Mouse (Mus musculus) cerebellum, postnatal 36 days (tissue): ENCODE measurements around the gene Elp5.
A peak's percentile ranks its signal among the peaks of the same experiment; 100 is the strongest.
"Not testable (repeated sequence)": the region's sequence is repeated elsewhere in the genome, so short reads cannot be mapped to it uniquely, and the experiment has no call there.

Experiments used
- DNase-seq, 2 experiments: peaks; one replicate each; pipeline ENCODE4 v3.0.0; 2021 to 2022; ENCODE audit warnings: mixed read lengths in 2 of 2

Elp5 gene

DNA sequence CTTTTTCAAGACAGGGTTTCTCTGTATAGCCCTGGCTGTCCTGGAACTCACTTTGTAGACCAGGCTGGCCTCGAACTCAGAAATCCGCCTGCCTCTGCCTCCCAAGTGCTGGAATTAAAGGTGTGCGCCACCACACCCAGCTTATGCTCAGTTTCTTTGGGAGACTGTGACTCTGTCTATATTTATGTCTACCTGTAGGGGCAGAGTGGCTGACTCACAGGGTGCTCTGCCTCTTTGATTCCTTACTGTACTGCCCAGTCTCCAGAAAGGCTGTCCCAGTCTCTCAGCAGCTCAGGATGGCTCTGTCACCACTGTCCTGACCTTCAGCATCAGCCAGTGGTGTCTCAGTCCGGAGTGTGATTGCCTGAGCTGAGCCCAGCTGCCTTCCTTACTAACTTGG is 26.7 kb downstream of the Elp5 start:
- not testable (repeated sequence) for DNase-seq

DNA sequence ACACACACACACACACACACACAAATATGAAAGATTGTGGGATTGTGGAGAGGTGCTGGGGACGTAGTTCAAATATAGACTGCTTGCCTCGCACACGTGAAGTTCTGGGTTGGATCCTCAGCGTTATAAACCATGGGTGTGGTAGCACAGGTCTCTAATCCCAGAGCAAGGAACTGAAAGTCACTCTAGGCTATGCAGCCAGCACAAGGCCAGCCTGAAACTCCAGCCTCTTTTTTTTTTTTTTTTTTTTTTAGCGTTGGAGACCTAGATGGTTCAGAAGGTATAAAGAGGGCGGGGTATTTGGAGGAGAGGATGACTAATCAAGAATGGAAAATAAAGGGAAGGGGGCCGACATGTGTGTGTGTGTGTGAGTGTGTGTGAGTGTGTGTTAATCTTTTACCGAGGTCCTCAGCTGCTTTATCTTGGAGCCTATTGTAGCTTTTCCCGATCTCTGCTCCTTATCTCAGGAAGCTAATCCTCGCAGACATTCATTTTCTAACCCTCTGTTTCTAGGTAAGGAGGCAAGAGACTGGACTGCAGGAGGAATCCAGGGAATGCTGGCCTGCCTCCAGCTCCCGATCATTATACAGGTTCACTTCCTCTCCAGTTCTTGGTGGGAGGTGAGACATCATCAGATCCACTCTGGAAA is 28.9 kb downstream of the Elp5 start:
- no peak for DNase-seq

DNA sequence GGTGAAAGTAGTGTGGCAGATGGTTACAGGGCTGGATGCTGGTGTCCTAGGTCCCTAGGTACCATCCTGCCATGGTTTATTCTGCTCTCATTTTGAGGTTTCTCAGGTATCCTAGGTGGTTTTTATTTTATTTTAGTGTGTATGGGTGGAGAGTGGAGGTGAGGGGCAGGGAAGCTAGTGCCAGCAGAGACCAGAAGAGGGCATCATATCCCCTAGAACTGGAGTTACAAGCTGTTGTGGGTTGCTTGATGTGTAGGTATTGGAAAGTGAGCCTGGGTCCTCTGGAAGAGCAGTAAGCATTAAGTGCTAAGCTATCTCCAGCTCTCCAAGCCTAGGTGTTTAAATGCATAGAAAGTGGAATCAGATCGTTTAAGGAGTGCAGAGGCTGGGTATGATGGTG is 30.0 kb downstream of the Elp5 start:
- no peak for DNase-seq

DNA sequence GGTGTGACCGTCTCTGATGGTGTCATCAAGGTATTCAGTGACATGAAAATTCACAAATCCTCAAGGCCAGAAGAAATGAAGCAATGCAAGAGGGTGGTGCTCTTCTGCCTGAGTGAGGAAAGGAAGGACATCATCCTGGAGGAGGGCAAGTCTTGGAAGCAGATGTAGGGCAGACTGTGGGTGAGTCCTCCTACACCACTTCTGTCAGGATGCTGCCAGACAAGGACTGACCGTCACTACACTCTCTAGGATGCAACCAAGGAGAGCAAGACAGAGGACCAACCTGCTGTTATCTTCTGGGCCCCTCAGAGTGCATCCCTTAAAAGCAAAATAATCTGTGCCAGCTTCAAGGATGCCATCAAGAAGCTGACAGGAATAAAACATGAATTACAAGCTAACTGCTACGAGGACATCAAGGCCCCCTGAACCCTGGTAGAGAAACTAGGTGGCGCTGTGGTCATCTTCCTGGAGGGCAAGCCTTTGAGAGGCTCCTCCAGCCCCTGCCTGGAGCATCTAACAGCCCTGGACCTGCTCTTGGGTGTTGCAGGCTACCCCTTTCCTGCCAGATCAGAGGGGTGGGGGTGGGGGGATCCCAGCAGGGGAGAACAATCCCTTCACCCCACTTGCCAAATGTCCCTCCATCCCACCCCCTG is 31.4 kb downstream of the Elp5 start:
- no peak for DNase-seq

DNA sequence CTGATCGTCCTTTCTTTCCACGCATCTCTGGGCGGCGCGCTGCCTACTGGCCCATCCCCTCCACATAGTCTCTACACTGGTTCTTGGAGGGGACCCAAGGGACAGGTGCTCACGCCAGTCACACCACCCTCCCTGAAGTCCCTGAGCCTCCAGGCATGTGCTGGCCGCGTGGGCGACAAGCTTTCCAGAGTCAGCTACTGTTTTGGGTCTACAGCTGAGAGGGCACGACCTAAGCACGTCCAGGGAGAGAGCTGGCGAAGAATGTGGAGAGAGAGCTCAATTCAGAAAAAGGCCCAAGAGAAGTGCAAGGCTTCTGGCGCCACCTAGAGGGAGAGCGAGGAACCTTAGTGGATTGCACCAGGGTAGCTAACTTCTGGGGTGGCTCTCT is 33.6 kb downstream of the Elp5 start:
- peak; percentile 79 to 84 for DNase-seq

DNA sequence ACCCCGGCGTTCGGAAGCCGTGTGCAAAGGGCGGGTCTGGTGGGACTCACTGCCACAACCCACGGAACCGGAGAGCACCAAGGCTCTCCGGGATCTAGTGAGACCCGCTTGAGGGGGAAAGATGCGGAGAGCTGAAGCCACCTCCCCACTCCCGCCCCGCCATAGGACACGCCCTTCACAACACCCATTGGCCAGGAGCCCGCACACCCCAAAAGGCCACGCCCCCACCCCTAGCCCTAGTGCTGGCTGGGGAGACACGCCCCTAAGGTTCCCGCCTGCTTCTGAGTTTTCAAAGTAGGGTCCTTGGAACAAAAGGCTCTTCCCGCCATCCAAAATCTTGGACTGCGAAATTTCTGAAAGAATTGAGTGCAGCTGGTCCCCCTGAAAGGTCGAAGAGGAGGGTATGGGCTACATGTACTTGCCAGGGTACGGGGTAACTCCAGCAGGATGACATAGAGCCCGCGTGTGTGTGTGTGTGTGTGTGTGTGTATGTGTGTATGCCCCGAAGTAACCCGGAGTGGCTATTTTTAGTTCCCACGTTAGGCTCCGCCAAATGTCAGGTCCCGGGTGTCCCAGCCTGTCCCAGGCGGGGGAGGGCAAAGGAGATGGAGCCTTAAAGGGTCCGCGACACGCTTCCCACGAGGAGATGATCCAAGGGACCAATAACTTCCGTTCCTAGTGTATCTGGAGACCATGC is 34.1 kb downstream of the Elp5 start, which contains the start of gene Slc2a4:
Gene Slc2a4 (minus strand): TSS at position 123 of the 697 bp plus-strand sequence.
- peak; percentile 46 to 64 for DNase-seq

DNA sequence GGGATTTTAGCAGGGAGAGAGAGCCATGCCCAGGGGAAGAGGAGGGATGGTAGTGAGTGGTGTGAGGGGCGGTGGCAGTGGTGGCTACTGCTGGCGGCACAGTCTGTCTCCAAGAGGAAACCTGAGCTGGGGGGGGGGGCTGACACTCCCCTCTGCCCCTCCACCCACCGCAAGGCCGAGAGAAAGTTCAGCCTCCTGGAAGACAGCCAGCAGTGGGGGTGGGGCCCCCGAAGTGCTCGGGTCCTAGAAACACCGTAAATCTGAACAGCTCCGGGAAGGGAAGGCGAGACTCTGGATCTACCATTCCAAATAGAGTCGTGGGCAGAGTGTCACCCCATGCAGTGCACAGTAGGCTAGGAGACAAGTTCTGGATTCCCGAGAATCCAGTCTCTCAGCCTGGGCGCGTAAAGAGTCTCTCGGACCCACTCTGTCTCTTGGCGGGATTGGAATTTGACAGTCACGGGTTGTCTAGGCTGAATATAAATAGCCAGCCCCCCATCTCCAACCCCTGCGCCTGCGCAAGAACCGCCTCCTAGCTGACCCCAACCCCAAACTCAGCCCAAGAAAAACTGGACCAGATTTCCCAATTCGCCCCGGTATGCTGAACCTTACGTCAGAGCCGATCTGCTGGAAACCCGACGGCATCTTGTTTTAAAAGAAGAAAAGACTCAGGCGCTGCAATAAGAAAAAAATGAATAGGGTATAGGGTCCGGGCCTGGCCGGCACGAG is 34.8 kb downstream of the Elp5 start:
- no peak for DNase-seq

DNA sequence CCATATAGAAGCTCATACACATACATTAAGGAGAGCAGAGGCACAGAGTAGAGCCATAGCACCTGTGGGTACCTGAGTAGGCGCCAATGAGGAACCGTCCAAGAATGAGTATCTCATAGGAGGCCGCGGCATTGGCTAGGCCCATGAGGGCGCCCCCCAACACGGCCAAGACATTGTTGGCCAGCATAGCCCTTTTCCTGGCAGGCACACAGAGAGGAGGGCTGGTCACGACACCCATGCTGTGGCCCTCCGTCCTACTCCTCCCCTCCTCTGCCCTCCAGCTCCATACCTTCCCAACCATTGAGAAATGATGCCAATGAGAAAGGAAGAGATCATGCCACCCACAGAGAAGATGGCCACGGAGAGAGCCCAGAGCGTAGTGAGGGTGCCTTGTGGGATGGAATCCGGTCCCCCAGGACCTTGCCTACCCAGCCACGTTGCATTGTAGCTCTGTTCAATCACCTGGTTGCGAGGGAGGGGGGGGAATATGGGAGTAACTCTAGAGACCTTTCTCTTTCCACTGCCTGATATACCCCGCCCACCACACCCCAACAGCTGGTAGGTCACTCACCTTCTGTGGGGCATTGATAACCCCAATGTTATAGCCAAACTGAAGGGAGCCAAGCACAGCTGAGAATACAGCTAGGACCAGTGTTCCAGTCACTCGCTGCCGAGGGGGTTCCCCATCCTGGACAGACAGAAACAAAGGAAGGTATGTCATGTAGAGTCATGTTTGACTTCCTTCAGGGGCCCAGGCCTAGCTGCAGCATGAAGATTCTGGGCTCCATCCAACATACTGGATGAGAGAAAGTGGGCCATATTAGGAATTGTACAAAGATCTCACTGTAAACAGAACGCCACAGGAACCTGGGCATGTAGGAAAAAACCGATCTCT is 36.1 kb downstream of the Elp5 start:
- DNase-seq: no peak

DNA sequence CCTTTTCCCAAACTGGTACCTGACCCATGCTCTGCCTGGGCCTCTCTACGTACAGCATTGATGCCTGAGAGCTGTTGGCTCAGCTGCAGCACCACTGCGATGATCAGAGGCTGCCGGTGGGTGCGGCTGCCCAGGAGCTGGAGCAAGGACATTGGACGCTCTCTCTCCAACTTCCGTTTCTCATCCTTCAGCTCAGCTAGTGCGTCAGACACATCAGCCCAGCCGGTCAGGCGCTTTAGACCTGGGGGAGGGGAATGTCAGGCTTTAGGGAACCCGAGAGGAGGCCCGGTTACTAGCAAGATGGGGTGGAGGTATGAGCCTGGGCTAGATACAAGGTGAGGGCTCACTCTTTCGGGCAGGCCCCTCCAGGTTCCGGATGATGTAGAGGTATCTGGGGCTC is 37.1 kb downstream of the Elp5 start:
- no peak for DNase-seq

DNA sequence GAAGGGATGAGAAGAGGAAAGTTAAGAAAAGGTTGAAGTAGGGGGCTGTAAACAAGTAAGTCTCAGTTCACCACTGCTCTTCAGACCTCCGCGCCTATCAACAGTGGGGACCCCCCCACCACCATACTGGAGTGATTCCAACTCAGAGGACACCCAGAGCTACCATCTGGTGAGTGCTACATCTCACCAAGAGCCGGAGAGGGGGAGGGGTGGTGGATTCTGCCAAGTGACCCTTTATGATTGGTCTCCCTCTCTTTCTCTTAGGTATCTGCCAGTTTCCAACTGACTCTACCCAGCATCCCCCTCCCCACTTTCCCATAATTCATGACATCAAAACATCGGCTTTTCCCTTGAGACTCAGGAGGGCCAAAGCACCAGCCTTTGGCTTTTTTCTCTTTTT is 41.4 kb downstream of the Elp5 start:
- DNase-seq: no peak

DNA sequence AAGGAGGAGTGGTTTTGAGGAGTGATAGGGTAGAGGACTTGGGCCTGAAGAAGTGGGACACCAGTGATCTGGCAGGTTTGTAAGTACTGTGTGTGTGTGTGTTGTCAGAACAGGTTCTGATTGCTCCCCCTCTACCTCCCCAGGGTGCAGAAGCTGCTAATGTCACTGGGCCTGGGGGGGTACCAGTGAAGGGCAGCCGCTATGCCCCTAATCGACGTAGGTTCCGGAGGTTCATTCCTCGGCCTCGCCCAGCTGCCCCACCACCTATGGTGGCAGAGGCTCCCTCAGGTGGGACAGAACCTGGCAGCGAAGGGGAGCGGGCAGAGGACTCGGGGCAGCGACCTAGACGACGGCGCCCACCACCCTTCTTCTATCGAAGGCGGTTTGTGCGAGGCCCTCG is 42.6 kb downstream of the Elp5 start:
- DNase-seq: no peak

DNA sequence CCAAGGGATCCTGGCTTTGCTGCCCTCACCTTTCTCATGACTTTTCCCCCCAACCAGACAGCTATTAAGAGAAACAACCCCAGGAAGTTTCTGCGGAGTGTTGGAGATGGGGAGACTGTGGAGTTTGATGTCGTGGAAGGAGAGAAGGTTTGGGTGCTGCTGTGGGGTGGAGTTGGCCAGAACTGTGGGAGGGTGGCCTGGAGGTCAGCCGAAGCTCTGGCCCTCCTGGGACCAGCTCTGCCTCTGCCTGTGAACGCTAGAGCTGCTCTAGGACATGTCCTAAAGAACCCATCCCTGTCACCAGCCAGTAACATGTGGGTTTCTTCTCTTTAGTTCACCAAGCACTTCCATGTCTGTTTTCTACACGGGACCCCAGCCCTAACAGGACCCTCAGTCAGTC is 43.1 kb downstream of the Elp5 start:
- no peak for DNase-seq

DNA sequence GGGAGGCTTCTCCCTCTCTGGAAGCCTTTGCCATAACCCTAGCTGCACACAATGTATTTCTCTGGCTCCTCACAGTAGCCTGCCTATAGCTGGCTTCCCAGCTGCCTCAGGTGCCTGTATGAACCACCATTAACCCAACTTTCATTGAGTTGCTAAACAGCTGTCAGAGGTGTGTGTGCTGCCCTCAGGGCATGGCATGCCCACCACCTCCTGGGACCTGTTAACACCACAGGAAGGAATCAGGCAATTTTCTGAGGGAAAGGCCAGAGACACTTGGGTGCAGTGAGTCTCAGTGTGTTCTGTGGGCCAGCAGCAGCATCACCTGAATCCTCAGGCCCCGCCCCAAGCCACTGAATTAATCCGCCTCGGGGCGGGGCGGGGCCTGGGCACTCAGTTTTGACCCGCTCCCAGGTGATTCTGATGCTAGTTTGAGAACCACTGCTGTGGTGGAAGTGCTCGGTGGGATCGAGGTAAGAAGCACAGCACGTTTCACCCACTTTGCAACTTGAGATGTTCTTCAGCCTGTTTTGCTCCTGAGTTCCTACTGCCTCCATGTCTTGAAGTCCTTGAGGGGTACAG is 43.8 kb downstream of the Elp5 start:
- DNase-seq: no peak

DNA sequence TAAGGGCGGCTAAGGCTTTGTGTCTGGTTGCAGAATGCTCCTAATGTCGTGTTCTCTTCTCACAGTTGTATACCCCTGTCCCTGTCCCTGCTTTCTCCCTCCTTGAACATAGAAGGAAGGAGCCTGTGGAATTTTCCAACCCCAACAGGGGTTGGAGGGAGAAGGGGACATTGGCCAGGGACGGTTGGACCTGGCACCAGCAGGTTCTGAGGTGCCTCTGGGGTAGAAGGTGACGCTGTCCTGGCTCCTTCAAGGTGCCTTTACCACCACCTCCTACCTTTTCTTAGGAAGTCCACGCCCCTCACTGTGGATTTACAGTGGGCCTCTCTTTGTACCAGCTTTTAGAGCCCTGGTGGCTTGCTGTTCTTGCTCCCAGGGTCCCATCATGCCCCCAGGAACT is 44.5 kb downstream of the Elp5 start:
- DNase-seq: no peak

DNA sequence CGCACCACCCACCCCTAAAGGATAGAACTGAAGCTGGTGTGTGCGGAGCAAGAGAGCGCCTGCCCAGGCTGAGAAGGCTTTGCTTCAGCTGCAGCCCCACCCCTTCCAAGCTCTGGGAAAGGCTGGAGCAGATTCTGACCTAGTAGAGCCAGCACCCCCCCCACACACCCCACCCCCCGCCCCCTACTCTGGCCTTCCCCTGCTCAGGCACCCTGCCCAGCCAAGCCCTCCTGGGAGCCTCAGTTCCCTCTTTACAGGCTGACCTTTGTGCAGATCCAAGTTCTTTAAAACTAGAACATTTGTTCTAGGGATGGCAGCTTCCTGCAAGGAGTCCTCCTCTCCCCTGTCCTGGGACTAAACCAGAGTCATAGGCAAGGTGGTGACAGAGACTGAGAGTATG is 44.9 kb downstream of the Elp5 start:
- DNase-seq: no peak

DNA sequence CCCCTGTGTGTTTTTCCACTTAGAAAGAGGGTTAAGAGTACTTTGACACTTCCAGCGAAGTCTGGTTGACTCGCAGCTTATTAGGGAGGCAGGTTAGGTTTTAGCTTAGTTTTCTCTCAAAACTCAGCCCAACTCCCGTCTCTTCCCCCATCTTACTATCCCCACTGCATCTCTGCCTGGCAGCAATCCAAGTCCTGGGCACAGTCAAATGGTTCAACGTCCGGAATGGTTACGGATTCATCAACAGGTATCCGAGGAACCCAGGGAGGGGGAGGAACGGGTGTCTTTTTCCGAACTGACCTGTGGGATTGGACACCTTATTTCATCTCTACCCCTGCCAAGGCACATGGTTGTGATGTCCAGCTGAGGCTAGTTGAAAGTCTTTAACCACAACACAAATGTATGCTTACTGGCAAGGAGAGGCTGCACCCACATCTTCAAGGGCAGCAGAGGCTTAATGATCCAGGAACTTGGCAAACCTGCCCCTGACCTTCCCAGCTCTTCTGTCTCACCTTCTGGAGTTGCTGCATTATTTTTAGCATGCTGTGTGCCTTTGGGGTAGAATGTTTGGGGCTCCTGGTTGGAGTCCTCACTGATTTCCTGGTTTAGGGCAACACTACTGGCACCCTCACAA is 45.5 kb downstream of the Elp5 start:
- DNase-seq: no peak

DNA sequence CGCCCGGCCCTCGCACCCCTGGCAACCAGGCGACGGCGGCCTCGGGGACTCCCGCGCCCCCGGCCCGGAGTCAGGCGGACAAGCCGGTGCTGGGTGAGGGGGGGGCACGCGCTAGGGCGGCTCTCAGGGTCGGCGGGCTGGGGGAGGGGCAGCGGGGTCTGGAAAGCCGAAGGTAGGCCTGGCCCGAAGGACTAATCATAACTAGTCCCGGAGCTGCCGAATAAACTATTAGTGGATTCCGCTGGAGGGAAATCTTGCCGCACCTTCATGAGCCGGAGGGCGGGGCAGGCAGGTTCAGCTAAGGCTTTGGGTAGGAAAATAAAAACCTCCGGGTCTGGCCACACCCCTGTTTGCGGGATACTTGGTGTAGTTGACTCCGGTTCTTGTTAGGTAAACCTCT is 46.2 kb downstream of the Elp5 start:
- DNase-seq: peak in 1 of 2 experiments; percentile 27

DNA sequence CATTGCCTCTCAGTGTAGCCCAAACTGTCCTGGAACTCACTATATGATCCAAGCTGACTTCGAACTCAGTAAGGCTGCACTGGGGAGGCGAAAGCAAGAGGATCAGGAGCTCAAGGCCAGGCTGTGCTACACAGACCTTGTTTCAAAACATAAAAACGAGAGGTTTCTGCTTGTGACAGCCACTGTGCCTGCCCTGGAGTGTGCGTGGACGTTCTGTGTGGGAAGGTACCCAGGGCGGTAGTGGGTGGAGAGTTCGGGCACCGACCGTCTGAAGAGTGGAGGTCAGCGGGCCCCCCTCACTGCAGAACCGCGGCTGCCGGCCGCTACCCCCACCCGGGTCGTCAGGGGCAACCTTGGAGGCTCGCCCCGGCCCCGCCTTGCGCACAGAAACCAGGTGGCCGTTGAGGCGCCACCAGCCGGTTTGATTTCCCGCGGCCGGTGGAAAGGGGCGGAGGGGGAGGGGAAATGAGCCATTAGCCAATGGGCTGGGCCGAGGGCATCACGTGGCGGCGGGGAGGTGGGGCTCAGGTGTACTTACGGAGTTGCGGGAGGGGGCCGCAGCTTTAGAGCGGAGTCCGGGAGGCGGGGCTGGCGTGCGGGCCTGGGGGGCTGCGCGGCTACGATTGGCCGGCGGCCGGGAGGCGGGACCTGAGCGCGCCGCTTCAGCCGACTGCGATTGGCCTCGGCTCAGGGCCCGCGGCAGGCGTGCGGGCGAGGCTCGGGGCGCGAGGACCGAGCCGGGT is 47.0 kb downstream of the Elp5 start, which contains the start of gene Ybx2:
Gene Ybx2 (plus strand): TSS at position 660 of the 743 bp plus-strand sequence.
- DNase-seq: peak; percentile 88 to 95

DNA sequence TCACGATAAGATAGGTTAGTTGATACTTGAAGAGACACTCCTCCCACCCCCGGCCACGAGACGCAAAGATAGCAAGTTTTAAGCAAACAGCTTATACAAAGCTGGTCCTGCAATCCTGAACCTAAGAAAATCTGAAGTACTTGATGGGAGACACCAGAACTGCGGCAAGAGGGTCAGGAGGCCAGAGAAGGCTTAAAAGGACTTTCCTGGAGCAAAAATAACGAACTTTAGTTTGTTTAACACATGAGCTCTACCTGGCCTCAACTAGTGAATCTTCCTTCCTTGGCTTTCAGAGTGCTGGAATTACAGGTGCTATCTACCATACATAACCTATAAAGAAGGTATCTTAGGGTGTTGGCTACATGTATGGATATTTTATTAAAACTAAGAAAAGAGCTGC is 47.6 kb downstream of the Elp5 start:
- DNase-seq: no peak

DNA sequence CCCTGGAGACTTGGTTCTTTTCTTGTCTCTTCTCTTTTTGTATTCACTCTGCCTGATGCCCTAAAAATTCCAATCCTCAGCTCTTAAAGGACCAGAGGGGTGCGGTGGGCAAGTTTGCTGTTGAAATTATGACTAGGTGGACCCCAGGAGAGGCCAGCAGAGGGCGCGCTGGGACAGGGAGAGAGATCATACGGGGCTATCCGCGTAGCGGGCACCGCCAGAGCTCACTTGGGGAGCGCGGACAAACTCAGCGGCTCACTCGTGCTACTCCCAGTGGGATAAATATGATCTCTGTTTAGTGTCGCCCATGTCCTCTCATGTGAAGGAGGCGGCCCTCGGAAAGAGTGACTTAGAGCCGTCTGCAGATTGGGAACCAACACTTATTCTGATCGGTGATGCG is 48.1 kb downstream of the Elp5 start:
- peak; percentile 86 to 92 for DNase-seq

DNA sequence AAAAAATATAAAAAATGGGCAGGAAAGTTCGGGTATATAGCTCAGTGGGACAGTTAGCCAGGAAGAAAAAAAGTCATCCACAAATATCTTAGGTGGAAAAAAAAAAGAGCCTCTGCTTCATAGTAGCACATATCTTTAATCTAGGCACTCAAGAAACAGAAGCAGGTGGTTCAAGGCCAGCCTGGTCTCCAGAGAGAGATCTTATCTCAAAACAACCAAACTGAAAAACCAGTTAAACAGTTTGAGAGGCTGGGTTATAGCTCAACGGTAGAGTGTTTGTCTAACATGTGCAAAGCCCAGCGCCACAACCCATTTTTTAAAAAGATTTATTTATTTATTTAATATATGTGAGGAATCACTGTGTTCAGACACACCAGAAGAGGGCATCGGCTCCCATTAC is 49.3 kb downstream of the Elp5 start:
- DNase-seq: no peak
